Mouse (Mus musculus): Measurements from ENCODE around the gene Fam102a. TPM values are rescaled to one million over a fixed set of nuclear protein-coding genes. Genes with fewer than 3 reads are reported as not detected.

The Fam102a gene
- polyA plus RNA-seq, 1 experiment = 17.6 TPM

DNA sequence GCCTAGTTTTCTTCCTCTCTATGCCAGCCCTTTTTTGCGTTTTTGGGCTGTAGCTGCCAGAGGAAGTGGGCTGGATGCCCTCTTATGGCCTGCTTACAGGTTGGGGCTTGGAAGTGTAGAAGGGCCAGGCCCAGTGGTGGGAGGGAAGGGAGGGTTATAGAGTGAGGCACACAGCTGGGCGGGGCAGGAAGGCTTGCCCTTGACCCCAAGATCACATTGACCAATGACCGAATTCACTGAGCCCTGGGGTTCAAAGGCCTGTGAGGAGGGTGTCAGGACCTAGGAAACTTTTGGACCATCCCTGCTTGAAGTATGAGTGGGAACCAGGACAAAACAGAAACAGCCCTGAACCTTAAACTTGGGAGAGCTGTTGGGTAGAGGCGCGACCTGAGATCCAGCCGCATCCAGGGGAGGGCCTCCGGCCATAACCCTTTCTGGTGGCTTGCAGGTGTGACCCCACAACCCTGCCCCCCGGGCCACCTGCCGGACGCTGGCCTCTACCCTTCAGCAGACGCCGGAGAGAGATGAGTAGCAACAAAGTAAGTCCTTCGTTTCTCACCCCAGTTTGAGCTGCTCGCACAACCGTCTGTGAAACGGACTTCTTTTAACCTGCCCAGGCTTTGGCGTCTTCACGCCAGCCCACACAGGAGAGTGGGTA is 73.8 kb downstream of the Fam102a start:
- TF ChIP-seq CTCF (IDR thresholded peaks at IDR 0.05; ENCODE audit: control insufficient read depth, insufficient read depth, insufficient replicate concordance, low read depth, low read length) = no peak
- TF ChIP-seq POLR2A (IDR thresholded peaks at IDR 0.05; ENCODE audit: control insufficient read depth, low read depth, low read length) = no peak
- H3K4me1 ChIP-seq (ENCODE audit: control insufficient read depth, insufficient read depth, low read length) = peaks cover 39% of the 10 kb centered on the region
- peaks cover 2% of the 10 kb centered on the region; the same call in 1 of the 2 replicates for H3K27me3 ChIP-seq (ENCODE audit: control insufficient read depth, insufficient read depth, low read length)

DNA sequence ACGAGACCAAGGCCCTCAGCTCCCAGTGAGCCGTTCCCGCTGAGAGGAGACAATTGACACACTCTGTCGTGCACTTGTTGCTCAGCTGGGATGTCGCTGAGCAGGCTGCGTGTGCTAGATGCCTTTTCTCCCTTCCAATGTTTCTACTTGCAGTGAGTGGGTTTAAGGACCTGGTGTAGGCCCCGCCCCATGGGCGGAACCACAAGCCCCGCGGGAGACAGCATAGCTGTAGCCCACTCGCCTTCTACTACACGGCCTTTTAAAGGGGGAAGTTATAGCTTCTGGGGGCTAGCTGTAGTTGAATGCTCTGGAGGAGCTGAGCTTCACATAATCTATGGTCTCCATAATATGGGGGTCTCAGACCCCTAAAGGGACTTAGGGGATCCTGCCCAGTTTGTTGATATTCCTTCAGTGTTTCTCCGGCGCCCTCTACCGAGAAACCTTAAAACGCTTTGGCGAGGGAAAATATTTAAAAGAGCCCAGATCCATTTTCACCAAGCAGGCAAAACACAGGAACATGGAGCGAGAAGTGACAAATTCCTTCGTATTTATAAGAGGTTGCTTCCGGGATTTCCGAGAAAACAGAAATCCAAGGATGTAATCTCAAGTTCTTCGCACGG is 75.6 kb downstream of the Fam102a start:
- H3K4me1 ChIP-seq (ENCODE audit: control insufficient read depth, insufficient read depth, low read length) = peaks cover 46% of the 10 kb centered on the region
- no peak overlapping the region for H3K4me3 ChIP-seq (ENCODE audit: control insufficient read depth, low read depth, low read length)
- H3K27ac ChIP-seq (ENCODE audit: control insufficient read depth, insufficient read depth, low read depth, low read length) = no peak overlapping the region; the same call in 1 of the 2 replicates
- no peaks in the 10 kb centered on the region for H3K36me3 ChIP-seq (ENCODE audit: control insufficient read depth, insufficient read depth, low read length)
- no peak for TF ChIP-seq CTCF (IDR thresholded peaks at IDR 0.05; ENCODE audit: control insufficient read depth, insufficient read depth, insufficient replicate concordance, low read depth, low read length)
- no peak for TF ChIP-seq POLR2A (IDR thresholded peaks at IDR 0.05; ENCODE audit: control insufficient read depth, low read depth, low read length)
- H3K27me3 ChIP-seq (ENCODE audit: control insufficient read depth, insufficient read depth, low read length) = peaks cover 2% of the 10 kb centered on the region; the same call in 1 of the 2 replicates

More for the DNA sequence above, 73.8 kb downstream of the Fam102a start:
- Histone ChIP-seq H3K4me3 (ENCODE audit: control insufficient read depth, low read depth, low read length) (peak overlapping the region; percentile 44), H3K27ac (ENCODE audit: control insufficient read depth, insufficient read depth, low read depth, low read length) (peak overlapping the region; percentile 90), H3K36me3 (ENCODE audit: control insufficient read depth, insufficient read depth, low read length) (no peaks in the 10 kb centered on the region)

DNA sequence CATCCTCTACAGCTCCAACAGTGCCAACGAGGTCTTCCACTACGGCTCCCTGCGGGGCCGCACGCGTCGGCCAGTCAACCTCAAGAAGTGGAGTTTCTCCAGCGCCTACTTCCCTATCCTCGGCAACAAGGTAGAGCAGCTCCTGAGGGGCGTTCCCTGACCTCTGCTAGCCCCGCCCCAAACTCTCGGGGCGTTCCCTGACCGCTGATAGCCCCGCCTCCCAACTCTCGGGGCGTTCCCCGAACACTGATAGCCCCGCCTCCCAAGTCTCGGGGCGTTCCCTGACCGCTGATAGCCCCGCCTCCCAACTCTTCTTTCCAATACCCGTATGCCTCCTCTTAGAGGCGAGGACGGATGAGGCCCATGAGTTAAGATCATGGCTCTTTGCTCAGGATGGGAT is 77.1 kb downstream of the Fam102a start:
- Histone ChIP-seq H3K27me3 (ENCODE audit: control insufficient read depth, insufficient read depth, low read length) (peaks cover 2% of the 10 kb centered on the region; the same call in 1 of the 2 replicates), H3K4me1 (ENCODE audit: control insufficient read depth, insufficient read depth, low read length) (peaks cover 37% of the 10 kb centered on the region), H3K36me3 (ENCODE audit: control insufficient read depth, insufficient read depth, low read length) (no peaks in the 10 kb centered on the region), H3K27ac (ENCODE audit: control insufficient read depth, insufficient read depth, low read depth, low read length) (no peak overlapping the region), H3K4me3 (ENCODE audit: control insufficient read depth, low read depth, low read length) (peak overlapping the region; percentile 52)
- TF ChIP-seq CTCF (IDR thresholded peaks at IDR 0.05; ENCODE audit: control insufficient read depth, insufficient read depth, insufficient replicate concordance, low read depth, low read length) (no peak), POLR2A (IDR thresholded peaks at IDR 0.05; ENCODE audit: control insufficient read depth, low read depth, low read length) (no peak)

DNA sequence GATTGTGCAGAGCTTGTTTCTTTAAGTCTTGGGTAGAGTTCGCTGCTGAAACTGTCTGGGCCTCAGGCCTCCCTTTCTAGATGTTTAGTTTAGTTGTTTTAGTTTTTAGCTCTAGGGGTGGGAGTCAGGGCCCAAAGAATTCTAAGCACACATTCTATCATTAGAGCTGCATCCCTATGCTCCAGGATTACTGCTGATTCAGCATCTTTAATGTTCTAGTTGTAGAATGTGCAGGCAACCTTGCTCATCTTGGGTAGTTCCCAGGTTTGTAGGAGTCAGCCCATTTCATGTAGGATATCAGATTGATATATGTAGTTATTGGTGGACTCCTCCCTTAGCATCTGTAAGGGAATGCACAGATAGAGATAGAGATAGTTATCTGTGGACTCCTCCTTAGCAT is 82.0 kb downstream of the Fam102a start:
- Histone ChIP-seq H3K36me3 (ENCODE audit: control insufficient read depth, insufficient read depth, low read length) (no peaks in the 10 kb centered on the region), H3K4me3 (ENCODE audit: control insufficient read depth, low read depth, low read length) (no peak overlapping the region), H3K4me1 (ENCODE audit: control insufficient read depth, insufficient read depth, low read length) (peaks cover 26% of the 10 kb centered on the region), H3K27ac (ENCODE audit: control insufficient read depth, insufficient read depth, low read depth, low read length) (no peak overlapping the region), H3K27me3 (ENCODE audit: control insufficient read depth, insufficient read depth, low read length) (no peaks in the 10 kb centered on the region)
- TF ChIP-seq CTCF (IDR thresholded peaks at IDR 0.05; ENCODE audit: control insufficient read depth, insufficient read depth, insufficient replicate concordance, low read depth, low read length) = no peak
- no peak for TF ChIP-seq POLR2A (IDR thresholded peaks at IDR 0.05; ENCODE audit: control insufficient read depth, low read depth, low read length)

DNA sequence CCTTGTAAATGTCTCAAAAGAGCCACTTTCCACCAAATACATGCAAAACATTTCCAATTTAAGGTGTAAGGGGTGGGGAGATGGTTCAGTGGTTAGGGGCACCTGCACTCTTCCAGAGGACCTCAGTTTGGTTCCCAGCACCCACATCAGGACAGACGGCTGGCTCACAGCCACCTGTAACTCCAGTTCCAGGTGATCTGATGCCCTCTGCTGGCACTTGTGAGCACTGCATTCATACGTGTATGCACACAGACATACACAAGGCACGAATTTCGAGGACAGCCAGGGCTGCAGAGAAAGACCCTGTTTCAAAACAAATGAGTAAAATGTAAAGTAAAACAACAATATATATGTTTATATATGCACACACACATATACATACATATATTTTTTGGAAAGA is 82.5 kb downstream of the Fam102a start:
- H3K4me1 ChIP-seq (ENCODE audit: control insufficient read depth, insufficient read depth, low read length) = peaks cover 24% of the 10 kb centered on the region
- no peaks in the 10 kb centered on the region for H3K27me3 ChIP-seq (ENCODE audit: control insufficient read depth, insufficient read depth, low read length)
- H3K36me3 ChIP-seq (ENCODE audit: control insufficient read depth, insufficient read depth, low read length) = no peaks in the 10 kb centered on the region
- no peak overlapping the region for H3K27ac ChIP-seq (ENCODE audit: control insufficient read depth, insufficient read depth, low read depth, low read length)
- peak; percentile 67; the same call in 1 of the 2 replicates for TF ChIP-seq CTCF (IDR thresholded peaks at IDR 0.05; ENCODE audit: control insufficient read depth, insufficient read depth, insufficient replicate concordance, low read depth, low read length)
- no peak for TF ChIP-seq POLR2A (IDR thresholded peaks at IDR 0.05; ENCODE audit: control insufficient read depth, low read depth, low read length)
- H3K4me3 ChIP-seq (ENCODE audit: control insufficient read depth, low read depth, low read length) = no peak overlapping the region

DNA sequence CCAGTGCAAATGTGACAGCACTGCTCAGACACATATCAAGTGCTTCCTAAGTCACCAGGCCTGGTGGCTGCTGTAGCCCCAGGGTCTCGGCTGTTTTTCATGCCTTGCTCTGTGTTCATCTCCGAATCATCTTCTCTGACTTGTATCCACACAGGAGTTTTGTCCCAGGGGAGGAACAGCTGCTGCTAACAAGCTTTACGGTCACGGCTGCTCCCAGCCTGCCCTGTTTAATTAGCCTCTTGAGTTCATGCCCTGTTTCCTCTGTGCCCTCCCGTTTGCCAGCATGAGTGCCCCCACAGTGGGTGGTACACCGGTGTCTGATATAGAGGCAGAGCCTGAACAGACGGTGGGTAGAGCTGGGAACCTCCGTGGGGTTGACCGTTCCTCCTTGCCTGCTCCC is 82.9 kb downstream of the Fam102a start:
- Histone ChIP-seq H3K36me3 (ENCODE audit: control insufficient read depth, insufficient read depth, low read length) (no peaks in the 10 kb centered on the region), H3K27me3 (ENCODE audit: control insufficient read depth, insufficient read depth, low read length) (no peaks in the 10 kb centered on the region), H3K4me3 (ENCODE audit: control insufficient read depth, low read depth, low read length) (no peak overlapping the region), H3K27ac (ENCODE audit: control insufficient read depth, insufficient read depth, low read depth, low read length) (no peak overlapping the region), H3K4me1 (ENCODE audit: control insufficient read depth, insufficient read depth, low read length) (peaks cover 24% of the 10 kb centered on the region)
- TF ChIP-seq CTCF (IDR thresholded peaks at IDR 0.05; ENCODE audit: control insufficient read depth, insufficient read depth, insufficient replicate concordance, low read depth, low read length) = no peak
- TF ChIP-seq POLR2A (IDR thresholded peaks at IDR 0.05; ENCODE audit: control insufficient read depth, low read depth, low read length) = no peak

Other genes with a start within 250 kb of the Fam102a start
- gene Golga2, start 247.9 kb upstream of the Fam102a start, polyA plus RNA-seq (2012; rRNA removed) = 36.0 and 36.7 TPM in 2 replicates
- gene Swi5, start 247.3 kb upstream of the Fam102a start, polyA plus RNA-seq (2012; rRNA removed) = 381 and 421 TPM in 2 replicates
- gene Ciz1, start 183.0 kb upstream of the Fam102a start, polyA plus RNA-seq (2012; rRNA removed) = 255 and 278 TPM in 2 replicates
- gene Dnm1, start 182.0 kb upstream of the Fam102a start, polyA plus RNA-seq (2012; rRNA removed) = 36.3 and 39.4 TPM in 2 replicates
- 92.9 and 102 TPM in 2 replicates for gene 1110008P14Rik, start 153.4 kb upstream of the Fam102a start, polyA plus RNA-seq (2012; rRNA removed)
- gene Lcn2, start 147.1 kb upstream of the Fam102a start, polyA plus RNA-seq (2012; rRNA removed) = 197 and 328 TPM in 2 replicates
- gene Ptges2, start 139.4 kb upstream of the Fam102a start, polyA plus RNA-seq (2012; rRNA removed) = 7.5 and 7.6 TPM in 2 replicates
- 19.9 and 22.7 TPM in 2 replicates for gene Naif1, start 84.9 kb upstream of the Fam102a start, polyA plus RNA-seq (2012; rRNA removed)
- gene Slc25a25, start 83.9 kb upstream of the Fam102a start, polyA plus RNA-seq (2012; rRNA removed) = 36.7 and 38.4 TPM in 2 replicates
- gene Dpm2, start 35.5 kb downstream of the Fam102a start, polyA plus RNA-seq (2012; rRNA removed) = 100 and 110 TPM in 2 replicates
- gene Pip5kl1, start 39.5 kb downstream of the Fam102a start, polyA plus RNA-seq (2012; rRNA removed) = 39.7 and 47.8 TPM in 2 replicates
- gene 9430097D07Rik, start 40.4 kb downstream of the Fam102a start, polyA plus RNA-seq (2012; rRNA removed) = 2.2 and 2.3 TPM in 2 replicates
- 1.4 and 1.6 TPM in 2 replicates for gene St6galnac4, start 51.8 kb downstream of the Fam102a start, polyA plus RNA-seq (2012; rRNA removed)
- 17.6 and 24.7 TPM in 2 replicates for gene St6galnac6, start 64.4 kb downstream of the Fam102a start, polyA plus RNA-seq (2012; rRNA removed)
- 172 and 177 TPM in 2 replicates for gene Ak1, start 86.4 kb downstream of the Fam102a start, polyA plus RNA-seq (2012; rRNA removed)
- gene Eng, start 111.3 kb downstream of the Fam102a start, polyA plus RNA-seq (2012; rRNA removed) = 6.5 and 7.9 TPM in 2 replicates
- 39.4 and 45.3 TPM in 2 replicates for gene Fpgs, start 168.8 kb downstream of the Fam102a start, polyA plus RNA-seq (2012; rRNA removed)
- 105 and 121 TPM in 2 replicates for gene Cdk9, start 177.7 kb downstream of the Fam102a start, polyA plus RNA-seq (2012; rRNA removed)
- gene Sh2d3c, start 185.7 kb downstream of the Fam102a start, polyA plus RNA-seq (2012; rRNA removed) = 1.9 and 2.3 TPM in 2 replicates
- gene 6330409D20Rik, start 205.7 kb downstream of the Fam102a start, polyA plus RNA-seq (2012; rRNA removed) = 0.10 and 0.16 TPM in 2 replicates
- 17.9 and 18.3 TPM in 2 replicates for gene Tor2a, start 221.9 kb downstream of the Fam102a start, polyA plus RNA-seq (2012; rRNA removed)
- gene Ttc16, start 240.3 kb downstream of the Fam102a start, polyA plus RNA-seq (2012; rRNA removed) = 132 and 146 TPM in 2 replicates
- 24.7 and 34.2 TPM in 2 replicates for gene Ptrh1, start 240.5 kb downstream of the Fam102a start, polyA plus RNA-seq (2012; rRNA removed)
- gene Cfap157, start 249.1 kb downstream of the Fam102a start, polyA plus RNA-seq (2012; rRNA removed) = 51.6 and 54.7 TPM in 2 replicates

All from testis, adult 2 months (tissue).